Mouse (Mus musculus) bone marrow macrophage, adult 2 months (primary cell): Measurements from ENCODE around the gene Gng2.

Experiments used
- CTCF ChIP-seq: IDR thresholded peaks from 2 replicates; pipeline ENCODE4 v1.5.1; 2012; ENCODE audit warnings: low read depth, mild to moderate bottlenecking, low read length, moderate library complexity
- POLR2A ChIP-seq: IDR thresholded peaks from 2 replicates; pipeline ENCODE4 v1.6.1; 2012; ENCODE audit warnings: mild to moderate bottlenecking, low read depth, low read length, borderline replicate concordance

DNA sequence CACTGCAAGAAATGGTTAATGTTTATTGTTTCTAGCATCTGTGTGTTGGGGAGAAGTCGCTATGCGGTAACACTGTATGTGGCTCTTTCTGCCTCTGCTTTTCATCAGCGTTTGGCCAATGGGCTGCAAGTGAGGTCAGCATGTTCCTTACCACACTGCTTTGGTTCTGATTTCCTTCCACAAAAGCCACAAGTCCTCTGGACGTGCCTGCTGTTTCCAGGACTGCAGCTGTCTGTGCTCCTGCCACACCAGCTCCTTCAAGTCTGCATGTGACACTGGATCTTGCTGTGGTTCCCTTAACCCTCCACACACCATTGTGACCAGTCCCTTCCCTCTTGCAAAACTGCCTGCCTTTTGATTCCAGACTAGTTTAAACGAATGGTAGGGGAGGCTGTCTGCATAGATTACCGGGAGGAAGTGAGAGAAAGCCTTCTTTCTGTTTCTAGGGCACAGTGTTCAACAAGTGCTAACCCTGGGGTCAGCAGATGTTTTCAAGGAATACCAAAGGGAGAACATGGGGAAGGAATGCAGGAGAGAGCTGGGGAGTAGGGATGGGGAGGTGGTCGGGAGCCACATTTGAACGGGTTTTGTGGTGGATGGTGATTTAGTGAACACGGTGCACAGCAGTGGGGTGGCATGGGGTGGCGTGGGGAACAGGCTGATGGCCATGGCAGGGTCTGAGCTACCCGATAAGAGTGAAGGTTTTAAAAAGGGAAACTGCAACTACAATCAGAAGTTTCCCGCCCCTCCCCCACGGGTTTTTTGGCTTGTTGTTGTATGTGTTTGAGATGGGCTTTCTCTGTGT is 7.9 kb upstream of the Gng2 start:
- no peak for TF ChIP-seq CTCF
- TF ChIP-seq POLR2A, result no peak
